Mouse (Mus musculus) embryonic fibroblast, embryonic 13.5 days (primary cell): ENCODE measurements around the gene Son.

Source experiments
- CTCF ChIP-seq: IDR thresholded peaks from 2 replicates; pipeline ENCODE4 v1.5.1; 2011; ENCODE audit warnings: mild to moderate bottlenecking, control low read depth, low read length, moderate library complexity, borderline replicate concordance; ENCODE audit not compliant: insufficient read depth
- POLR2A ChIP-seq: IDR thresholded peaks from 2 replicates; pipeline ENCODE4 v1.6.1; 2011; ENCODE audit warnings: low read depth, mild to moderate bottlenecking, control low read depth, low read length, moderate library complexity

GRCm38 (mm10) chr16:91620185-91620584, 27.1 kb upstream of the Son start:
- TF ChIP-seq POLR2A (no peak), CTCF (no peak)
